Mouse (Mus musculus) MEL (cell line): ENCODE measurements around the gene Zic4. TPM values are rescaled to one million over a fixed set of nuclear protein-coding genes. Genes with fewer than 3 reads are reported as not detected.

Experiments used
- DNase-seq: peaks from one replicate; pipeline ENCODE4 v3.0.0; 2011; ENCODE audit warnings: low read depth, low spot score
- H3K27ac ChIP-seq: 2 replicates; pipeline ENCODE4 v1.5.1; 2012; ENCODE audit warnings: low read depth, mild to moderate bottlenecking, control low read depth, low read length, moderate library complexity; ENCODE audit not compliant: control insufficient read depth
- H3K27me3 ChIP-seq, 2 experiments: fragments of 150-350 bp in 1 of 2; sonication (generic) in 1 of 2; 2 replicates each; pipeline ENCODE4 v1.6.1; 2012; ENCODE audit warnings: low read length in 2 of 2, mild to moderate bottlenecking in 2 of 2, improper control_type of control experiment in 1 of 2, moderate library complexity in 1 of 2; ENCODE audit not compliant: insufficient read depth in 2 of 2, control insufficient read depth in 1 of 2
- H3K36me3 ChIP-seq, 2 experiments: 2 replicates each; pipeline ENCODE4 v1.6.1; 2012 to 2014; ENCODE audit warnings: low read length in 2 of 2, improper control_type of control experiment in 1 of 2, inconsistent platforms in 1 of 2, mild to moderate bottlenecking in 1 of 2; ENCODE audit not compliant: insufficient read depth in 2 of 2, control insufficient read depth in 1 of 2
- H3K4me1 ChIP-seq, 2 experiments: fragments of 150-350 bp in 1 of 2; sonication (generic) in 1 of 2; 2 replicates each; pipeline ENCODE4 v1.6.1; 2012; ENCODE audit warnings: low read length in 2 of 2, improper control_type of control experiment in 1 of 2, mild to moderate bottlenecking in 1 of 2; ENCODE audit not compliant: insufficient read depth in 2 of 2, control insufficient read depth in 1 of 2
- H3K4me3 ChIP-seq, 2 experiments: fragments of 150-350 bp in 1 of 2; sonication (generic) in 1 of 2; 2 replicates each; pipeline ENCODE4 v1.5.1; 2012; ENCODE audit warnings: low read depth in 2 of 2, low read length in 2 of 2, mild to moderate bottlenecking in 2 of 2, moderate library complexity in 2 of 2, control low read depth in 1 of 2, improper control_type of control experiment in 1 of 2; ENCODE audit not compliant: control insufficient read depth in 1 of 2, insufficient read depth in 1 of 2
- H3K79me2 ChIP-seq: 2 replicates; pipeline ENCODE4 v1.6.1; 2012; ENCODE audit warnings: mild to moderate bottlenecking, low read length, moderate library complexity; ENCODE audit not compliant: control insufficient read depth, poor library complexity, insufficient read depth
- H3K9ac ChIP-seq: 2 replicates; pipeline ENCODE4 v1.6.1; 2012; ENCODE audit warnings: low read depth, mild to moderate bottlenecking, control low read depth, low read length, moderate library complexity; ENCODE audit not compliant: control insufficient read depth, poor library complexity, severe bottlenecking
- H3K9me3 ChIP-seq: fragments of 150-350 bp; sonication (generic); replicated peaks from 2 replicates; pipeline ENCODE4 v1.6.1; 2012; ENCODE audit warnings: mild to moderate bottlenecking, low read length, improper control_type of control experiment, moderate library complexity; ENCODE audit not compliant: insufficient read depth
- BHLHE40 ChIP-seq: IDR thresholded peaks from 2 replicates; pipeline ENCODE4 v1.6.1; 2012; ENCODE audit warnings: low read depth, mild to moderate bottlenecking, inconsistent platforms, low read length, improper control_type of control experiment, borderline replicate concordance
- CHD1 ChIP-seq: IDR thresholded peaks from 2 replicates; pipeline ENCODE4 v1.6.1; 2012; ENCODE audit warnings: low read depth, mild to moderate bottlenecking, inconsistent platforms, low read length, improper control_type of control experiment
- ETS1 ChIP-seq: IDR thresholded peaks from 2 replicates; pipeline ENCODE4 v1.6.1; 2012; ENCODE audit warnings: low read depth, mild to moderate bottlenecking, inconsistent platforms, low read length, improper control_type of control experiment, moderate library complexity
- HCFC1 ChIP-seq: IDR thresholded peaks from 2 replicates; pipeline ENCODE4 v1.6.1; 2012; ENCODE audit warnings: low read depth, mild to moderate bottlenecking, inconsistent platforms, low read length, improper control_type of control experiment, moderate library complexity
- JUND ChIP-seq: IDR thresholded peaks from 2 replicates; pipeline ENCODE4 v1.6.1; 2011; ENCODE audit warnings: low read depth, mild to moderate bottlenecking, improper control_type of control experiment, low read length
- MEF2A ChIP-seq: IDR thresholded peaks from 2 replicates; pipeline ENCODE4 v1.6.1; 2014; ENCODE audit warnings: low read depth, mild to moderate bottlenecking, inconsistent platforms, low read length, improper control_type of control experiment; ENCODE audit not compliant: poor library complexity, insufficient replicate concordance, severe bottlenecking; ENCODE audit errors: extremely low read depth
- MYC ChIP-seq: IDR thresholded peaks from 2 replicates; pipeline ENCODE4 v1.6.1; 2011; ENCODE audit warnings: low read depth, mild to moderate bottlenecking, low read length, improper control_type of control experiment, moderate library complexity
- RCOR1 ChIP-seq: IDR thresholded peaks from 2 replicates; pipeline ENCODE4 v1.6.1; 2012; ENCODE audit warnings: low read depth, mild to moderate bottlenecking, inconsistent platforms, low read length, improper control_type of control experiment
- SIN3A ChIP-seq: IDR thresholded peaks from 2 replicates; pipeline ENCODE4 v1.6.1; 2012; ENCODE audit warnings: low read length, improper control_type of control experiment, inconsistent platforms
- SMC3 ChIP-seq: IDR thresholded peaks from 2 replicates; pipeline ENCODE4 v1.6.1; 2011; ENCODE audit warnings: low read depth, low read length, improper control_type of control experiment
- TAL1 ChIP-seq: IDR thresholded peaks from 2 replicates; pipeline ENCODE4 v1.6.1; 2012; ENCODE audit warnings: mild to moderate bottlenecking, inconsistent platforms, low read length, moderate library complexity, mixed read lengths
- TBP ChIP-seq: IDR thresholded peaks from 2 replicates; pipeline ENCODE4 v1.8.0; 2011; ENCODE audit warnings: low read depth, low read length, improper control_type of control experiment
- TCF12 ChIP-seq: IDR thresholded peaks from 2 replicates; pipeline ENCODE4 v1.6.1; 2014; ENCODE audit warnings: low read depth, mild to moderate bottlenecking, inconsistent platforms, low read length, improper control_type of control experiment, moderate library complexity
- UBTF ChIP-seq: IDR thresholded peaks from 2 replicates; pipeline ENCODE4 v1.6.1; 2012; ENCODE audit warnings: low read depth, mild to moderate bottlenecking, inconsistent platforms, low read length, improper control_type of control experiment, moderate library complexity, borderline replicate concordance; ENCODE audit not compliant: insufficient read depth
- USF1 ChIP-seq: IDR thresholded peaks from 2 replicates; pipeline ENCODE4 v1.6.1; 2014; ENCODE audit warnings: low read depth, mild to moderate bottlenecking, inconsistent platforms, low read length, improper control_type of control experiment, moderate library complexity
- polyA plus RNA-seq, 2 experiments: library from polyadenylated mRNA; stranded (reverse) in 1 of 2; unstranded in 1 of 2; fragments of >175 nt in 1 of 2; fragments of >200 nt in 1 of 2; gene quantifications; 2 replicates each; pipeline versions ENCODE4 v1.2.1 to v1.2.4; 2012; ENCODE audit warnings: low replicate concordance in 2 of 2, low read depth in 1 of 2; ENCODE audit not compliant: insufficient read length in 2 of 2, insufficient read depth in 1 of 2, missing spikeins in 1 of 2
- total RNA-seq: library from RNA; depleted of rRNA; stranded (reverse); fragments of 300-350 nt; gene quantifications from 2 replicates; pipeline ENCODE4 v1.2.3, GENCODE M21; 2012

The Zic4 gene
- total and polyA plus RNA-seq, 3 experiments = not detected

DNA sequence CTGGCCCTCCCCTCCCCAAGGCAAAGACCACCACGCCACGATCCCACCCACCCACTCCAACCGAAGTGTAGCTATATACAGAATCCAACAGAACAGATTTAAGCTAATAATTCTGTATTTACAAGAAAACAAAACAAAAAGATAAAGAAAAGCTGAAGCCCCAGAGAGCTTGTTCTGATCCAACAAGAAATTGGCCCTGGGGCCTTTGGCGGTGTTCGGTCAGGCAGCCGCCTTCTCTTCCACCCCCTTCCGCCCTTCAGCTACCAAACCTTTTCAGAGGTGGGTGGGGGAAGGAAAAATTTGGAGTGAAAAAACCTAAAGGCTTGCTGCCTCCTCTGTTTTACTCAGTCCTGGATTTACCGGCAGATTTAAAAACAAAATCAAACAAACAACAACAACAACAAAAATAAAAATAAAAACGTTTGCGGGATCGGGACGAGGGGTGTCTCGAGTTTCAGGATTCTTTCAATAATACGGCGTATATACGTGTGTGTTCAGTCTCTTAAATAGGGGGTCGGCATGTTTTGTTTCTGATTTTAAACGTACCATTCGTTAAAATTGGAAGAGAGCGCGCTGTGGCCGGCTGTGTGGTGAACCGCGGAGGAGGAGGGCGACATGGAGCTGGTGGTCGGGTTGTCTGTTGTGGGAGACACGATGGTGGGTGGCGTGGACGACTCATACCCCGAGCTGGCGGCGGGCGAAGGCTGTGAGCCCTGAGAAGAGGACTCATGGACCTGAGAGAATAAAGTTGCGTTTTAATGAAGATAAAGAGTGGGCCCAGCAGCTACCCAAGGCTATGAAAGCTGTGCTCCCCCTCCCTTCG, 969 bp upstream of the Zic4 start:
- Histone ChIP-seq H3K4me1 (no peaks in the 10 kb centered on the region), H3K27me3 (no peaks in the 10 kb centered on the region), H3K27ac (no peak overlapping the region), H3K9ac (no peak overlapping the region), H3K36me3 (no peaks in the 10 kb centered on the region), H3K9me3 (no peaks in the 10 kb centered on the region)
- no peak for DNase-seq
- TF ChIP-seq TBP (no peak), SIN3A (no peak)
- TF ChIP-seq, all 39 proteins: peak for 0
- Histone ChIP-seq H3K79me2 (no peaks in the 10 kb centered on the region), H3K4me3 (no peak overlapping the region)

DNA sequence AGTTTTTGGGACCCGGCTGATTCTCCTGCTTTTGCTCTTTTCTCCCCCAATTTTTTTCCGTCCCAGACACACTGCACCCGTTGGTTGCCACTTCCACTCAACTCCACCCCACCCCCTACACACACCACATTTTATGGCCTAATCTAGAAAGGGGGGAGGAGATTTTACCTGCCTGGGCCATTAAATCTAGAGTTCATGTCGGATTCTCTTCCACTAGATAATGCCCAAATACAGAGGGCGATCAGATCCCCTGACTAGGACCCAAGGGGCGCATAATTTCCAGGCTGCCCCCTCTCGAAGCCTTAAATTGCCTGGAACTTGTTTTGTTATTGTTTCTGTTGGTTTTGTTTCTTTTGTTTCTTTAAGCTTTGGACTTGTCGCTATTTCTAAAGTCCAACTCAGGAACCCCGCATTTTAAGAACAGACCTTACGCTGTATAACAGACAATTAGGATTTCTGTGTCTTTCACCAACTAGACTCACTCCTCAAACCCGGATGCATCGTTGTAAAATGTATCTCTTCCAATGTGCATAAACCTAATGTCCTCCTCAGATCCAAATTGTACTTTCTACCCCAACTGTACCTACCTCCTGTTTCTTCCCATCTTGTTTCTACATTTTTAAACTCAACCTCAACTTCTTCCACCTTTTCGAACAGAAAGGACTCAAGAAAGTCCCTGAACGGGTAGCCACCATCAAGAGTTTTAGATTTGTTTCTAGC, 958 bp downstream of the Zic4 start:
- H3K9ac ChIP-seq = no peak overlapping the region
- no peaks in the 10 kb centered on the region for H3K27me3 ChIP-seq
- no peaks in the 10 kb centered on the region for H3K79me2 ChIP-seq
- H3K9me3 ChIP-seq = no peaks in the 10 kb centered on the region
- TF ChIP-seq UBTF = no peak
- TF ChIP-seq ETS1 = no peak
- TF ChIP-seq RCOR1 = no peak
- no peak overlapping the region for H3K4me3 ChIP-seq
- H3K27ac ChIP-seq = no peak overlapping the region
- no peaks in the 10 kb centered on the region for H3K4me1 ChIP-seq
- no peaks in the 10 kb centered on the region for H3K36me3 ChIP-seq
- no peak for DNase-seq

DNA sequence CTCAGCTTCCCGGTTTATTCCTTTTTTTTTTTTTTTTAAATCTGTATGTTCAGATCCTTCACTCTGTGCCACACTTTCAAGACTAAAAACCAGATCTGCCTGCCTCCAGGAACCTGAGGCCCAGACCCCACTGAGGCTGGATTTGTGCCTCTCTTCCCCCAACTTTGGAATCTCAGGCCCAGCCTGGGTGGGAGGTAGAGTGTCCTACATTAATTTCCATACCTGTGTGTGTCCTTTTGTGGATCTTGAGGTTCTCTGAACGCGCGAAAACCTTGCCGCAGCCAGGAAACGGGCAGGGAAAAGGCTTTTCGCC, 1.6 kb downstream of the Zic4 start:
- Histone ChIP-seq H3K4me3 (no peak overlapping the region), H3K27me3 (no peaks in the 10 kb centered on the region), H3K27ac (no peak overlapping the region), H3K79me2 (no peaks in the 10 kb centered on the region), H3K9me3 (no peaks in the 10 kb centered on the region), H3K4me1 (no peaks in the 10 kb centered on the region), H3K9ac (no peak overlapping the region), H3K36me3 (no peaks in the 10 kb centered on the region)
- no peak for TF ChIP-seq CHD1
- TF ChIP-seq TAL1 = no peak
- TF ChIP-seq HCFC1 = no peak
- TF ChIP-seq UBTF = no peak
- TF ChIP-seq SMC3 = no peak
- TF ChIP-seq MEF2A = no peak
- TF ChIP-seq BHLHE40 = no peak
- no peak for TF ChIP-seq JUND
- no peak for TF ChIP-seq MYC
- no peak for TF ChIP-seq TBP
- no peak for TF ChIP-seq USF1
- TF ChIP-seq TCF12 = no peak
- no peak for DNase-seq
